Mouse (Mus musculus): ENCODE data around the gene Dcbld1. TPM values are rescaled to one million over a fixed set of nuclear protein-coding genes. Genes with fewer than 3 reads are reported as not detected.
A peak's percentile ranks its signal among the peaks of the same experiment; 100 is the strongest.
"Not testable (repeated sequence)": the region's sequence is repeated elsewhere in the genome, so short reads cannot be mapped to it uniquely, and the experiment has no call there.

Gene Dcbld1
- polyA plus RNA-seq, 1 experiment from 2014 or later, result 22.7 TPM

DNA sequence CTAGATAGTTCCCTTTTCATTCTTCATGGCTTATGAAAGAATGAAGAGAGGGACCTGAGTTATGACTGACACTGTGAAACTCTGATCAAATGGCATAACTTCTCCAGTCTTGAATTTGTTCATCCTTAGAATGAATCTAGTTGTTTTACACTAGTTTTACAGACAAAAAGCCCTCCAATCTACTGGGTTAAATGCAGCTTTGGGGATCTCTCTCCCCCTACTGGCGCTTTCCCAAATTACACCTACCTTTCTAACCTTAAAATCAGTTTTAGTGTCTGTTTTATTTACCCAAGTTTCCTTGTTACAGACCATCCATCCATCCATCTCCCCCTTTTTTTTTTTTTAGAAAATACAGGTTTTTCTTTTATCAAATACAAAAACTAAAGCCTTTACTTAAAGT lies 97.6 kb downstream of the Dcbld1 start:
- H3K36me3 ChIP-seq (ENCODE audit: poor library complexity, severe bottlenecking), result peaks cover 14% of the 10 kb centered on the region
- H3K27ac ChIP-seq, result no peak overlapping the region
- H3K4me1 ChIP-seq, result no peaks in the 10 kb centered on the region
- H3K4me3 ChIP-seq, result no peak overlapping the region
- no peak overlapping the region for H3K9ac ChIP-seq
- 0% methylated on average over 1 of the region's 1 CpGs for WGBS
- no peaks in the 10 kb centered on the region for H3K27me3 ChIP-seq
- H3K9me3 ChIP-seq (replicated peaks), result no peaks in the 10 kb centered on the region
- ATAC-seq, result no peak
- no peak overlapping the region for H3K4me2 ChIP-seq

DNA sequence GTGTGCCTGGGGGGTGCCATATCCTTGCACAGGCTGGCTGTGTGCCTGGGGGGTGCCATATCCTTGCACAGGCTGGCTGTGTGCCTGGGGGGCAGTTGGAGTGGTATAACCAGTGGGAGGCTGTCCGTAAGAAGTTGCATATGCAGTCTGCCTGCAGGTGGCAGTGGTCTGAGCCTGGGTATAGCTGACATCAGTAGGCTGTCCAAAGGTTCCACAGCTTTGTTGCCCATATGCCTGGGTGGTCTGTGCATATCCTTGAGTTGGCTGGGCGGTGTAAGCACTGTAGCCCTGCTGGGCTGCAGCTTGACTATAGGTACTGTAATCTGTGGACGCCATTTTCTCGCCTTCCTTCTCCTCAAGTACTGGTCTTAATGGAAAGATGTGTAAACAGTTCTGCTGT lies 109.9 kb downstream of the Dcbld1 start:
- H3K4me3 ChIP-seq; H3K9me3 ChIP-seq (replicated peaks); H3K4me1 ChIP-seq; H3K9ac ChIP-seq; H3K27me3 ChIP-seq; H3K4me2 ChIP-seq; H3K27ac ChIP-seq: not testable (repeated sequence)
- WGBS, result 92% methylated on average over 4 of the region's 4 CpGs
- peaks cover 70% of the 10 kb centered on the region for H3K36me3 ChIP-seq (ENCODE audit: poor library complexity, severe bottlenecking)
- 0 out of 2 replicates have a peak, but pooled peaks have one; percentile 27 for ATAC-seq

DNA sequence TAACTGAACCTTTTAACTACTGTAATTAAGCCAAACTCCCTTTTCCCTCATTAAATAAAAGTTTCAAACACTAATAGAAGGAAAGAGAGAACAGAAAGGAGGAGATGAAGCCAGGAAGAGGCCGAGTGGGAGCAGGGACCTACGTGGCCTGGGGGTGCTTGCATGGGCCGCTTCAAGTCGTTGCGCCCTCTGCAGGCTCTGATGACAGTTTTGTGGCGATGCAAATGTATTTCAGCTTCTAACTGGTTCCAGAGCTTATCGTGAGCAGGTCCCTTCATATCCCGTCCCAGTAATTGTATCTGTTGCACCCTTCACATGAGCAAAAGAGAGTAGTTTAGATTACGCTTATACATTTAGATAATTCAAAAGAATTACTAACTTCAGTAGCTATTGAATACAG lies 119.8 kb downstream of the Dcbld1 start:
- Histone ChIP-seq H3K9ac (no peak overlapping the region), H3K4me2 (no peak overlapping the region), H3K9me3 (replicated peaks) (no peaks in the 10 kb centered on the region), H3K4me1 (no peaks in the 10 kb centered on the region), H3K36me3 (ENCODE audit: poor library complexity, severe bottlenecking) (peaks cover 38% of the 10 kb centered on the region), H3K27me3 (no peaks in the 10 kb centered on the region), H3K27ac (no peak overlapping the region), H3K4me3 (no peak overlapping the region)
- WGBS, result 75% methylated on average over 9 of the region's 9 CpGs
- no peak for ATAC-seq

DNA sequence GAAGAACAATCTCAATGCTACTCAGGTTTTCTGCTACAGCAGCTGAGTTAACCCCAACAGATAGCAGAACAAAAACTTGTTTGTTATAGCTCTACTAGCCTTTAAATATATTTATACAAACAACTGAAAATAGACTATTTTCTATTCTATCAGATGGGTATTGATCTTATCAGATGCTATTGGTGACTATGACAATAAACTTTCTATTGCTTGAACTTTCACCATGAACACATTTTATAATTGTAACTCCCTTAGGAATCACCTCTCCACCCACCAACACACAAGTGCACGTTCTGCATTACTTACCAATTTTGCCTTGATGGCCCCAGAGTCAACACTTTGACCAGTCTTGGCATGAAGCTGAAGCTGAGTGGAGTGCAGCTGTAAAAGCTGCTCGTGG lies 125.0 kb downstream of the Dcbld1 start, which contains the start of gene Gm26741:
Gene Gm26741 (plus strand): TSS at position 301 of the 400 bp plus-strand sequence.
- Histone ChIP-seq H3K27me3 (no peaks in the 10 kb centered on the region), H3K36me3 (ENCODE audit: poor library complexity, severe bottlenecking) (peaks cover 10% of the 10 kb centered on the region), H3K4me3 (no peak within 1 kb of the TSS), H3K9me3 (replicated peaks) (no peaks in the 10 kb centered on the region), H3K4me1 (no peaks in the 10 kb centered on the region), H3K27ac (no peak within 1 kb of the TSS), H3K9ac (no peak within 1 kb of the TSS), H3K4me2 (no peak within 1 kb of the TSS)
- 87% methylated on average over 2 of the region's 2 CpGs for WGBS
- no peak for ATAC-seq

DNA sequence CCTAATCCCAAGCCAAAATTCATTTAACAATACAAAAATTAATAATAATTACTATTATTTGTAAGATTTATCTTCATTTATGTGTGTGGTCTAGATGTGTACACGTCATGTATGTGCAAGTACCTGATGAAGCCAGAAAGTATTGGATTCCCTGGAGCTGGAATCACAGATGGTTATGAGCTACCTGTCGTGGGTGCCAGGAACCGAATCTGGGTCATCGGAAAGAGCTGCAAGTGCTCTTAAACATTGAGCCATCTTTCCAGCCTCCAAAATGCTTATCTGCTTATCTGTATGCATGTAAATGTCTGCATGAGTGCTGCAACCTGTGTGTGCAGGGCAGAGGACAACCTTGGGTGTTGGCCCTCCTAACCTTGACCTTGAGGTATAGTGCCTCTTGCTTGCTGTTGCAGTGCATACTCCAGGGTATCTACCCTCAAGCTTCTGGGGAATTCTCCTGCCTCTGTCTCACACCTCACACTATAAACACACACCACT lies 126.9 kb downstream of the Dcbld1 start:
- H3K4me3 ChIP-seq, result no peak overlapping the region
- WGBS, result 96% methylated on average over 4 of the region's 4 CpGs
- H3K36me3 ChIP-seq (ENCODE audit: poor library complexity, severe bottlenecking), result peaks cover 8% of the 10 kb centered on the region; the same call in 1 of the 2 replicates
- no peak overlapping the region for H3K27ac ChIP-seq
- no peak overlapping the region for H3K4me2 ChIP-seq
- H3K27me3 ChIP-seq, result no peaks in the 10 kb centered on the region
- H3K9ac ChIP-seq, result no peak overlapping the region
- no peaks in the 10 kb centered on the region for H3K9me3 ChIP-seq (replicated peaks)
- no peak for ATAC-seq
- H3K4me1 ChIP-seq, result no peaks in the 10 kb centered on the region

DNA sequence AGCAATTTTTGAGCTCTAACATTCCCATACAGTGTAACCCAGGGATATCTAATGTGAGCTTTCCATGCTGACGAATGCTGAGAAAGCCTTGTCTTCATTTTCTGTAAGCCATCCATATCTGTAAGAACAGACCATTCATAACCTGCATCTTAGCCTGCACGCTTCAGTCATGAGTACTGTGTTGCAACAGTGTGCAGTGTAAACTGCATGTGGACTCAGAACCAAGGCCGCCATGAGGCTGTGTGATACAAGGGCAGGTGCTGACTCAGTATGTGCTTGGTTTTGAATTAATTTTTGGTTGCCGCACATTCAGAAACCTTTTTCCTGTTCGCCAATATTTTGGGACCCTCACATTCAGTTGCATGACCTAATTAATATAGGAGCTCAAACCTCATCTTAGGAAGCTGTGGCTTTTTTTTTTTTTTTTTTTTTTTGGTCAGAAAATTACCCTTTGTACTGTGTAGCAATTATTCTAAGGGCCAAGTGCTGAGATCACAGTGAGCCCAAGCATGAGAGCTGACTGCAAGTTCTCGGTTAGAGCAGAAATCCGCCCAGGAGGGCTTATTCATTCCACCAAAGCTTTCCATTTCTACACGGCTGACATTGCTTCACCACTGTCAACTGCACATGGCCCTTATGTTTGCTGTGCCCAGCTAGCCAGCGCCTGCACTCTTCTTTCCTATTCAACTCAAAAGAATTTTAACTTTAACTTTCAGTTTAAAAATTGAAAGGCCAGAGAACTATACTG lies 127.6 kb downstream of the Dcbld1 start:
- H3K9ac ChIP-seq, result no peak overlapping the region

DNA sequence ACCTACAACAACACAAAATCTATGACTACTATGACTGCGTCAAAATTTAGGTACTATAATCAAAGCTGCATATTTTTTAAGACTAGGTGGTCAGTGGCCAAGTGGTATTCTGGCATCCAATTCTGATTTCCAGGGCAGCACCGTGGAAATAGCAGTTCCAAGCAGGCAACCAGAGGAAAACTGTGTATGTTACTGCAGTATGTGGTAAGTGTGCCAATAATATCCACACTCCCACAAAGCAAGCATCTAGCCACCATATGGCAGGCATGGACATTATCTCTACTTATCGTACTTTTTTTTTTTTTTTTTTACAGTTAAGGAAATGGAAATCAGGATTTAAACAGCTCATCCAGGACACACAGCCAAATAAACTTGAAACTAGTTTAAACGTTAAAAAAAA lies 135.0 kb downstream of the Dcbld1 start:
- Histone ChIP-seq H3K27ac (no peak overlapping the region), H3K27me3 (no peaks in the 10 kb centered on the region), H3K9ac (no peak overlapping the region), H3K4me3 (no peak overlapping the region), H3K4me1 (no peaks in the 10 kb centered on the region), H3K4me2 (no peak overlapping the region), H3K9me3 (replicated peaks) (no peaks in the 10 kb centered on the region), H3K36me3 (ENCODE audit: poor library complexity, severe bottlenecking) (no peaks in the 10 kb centered on the region)
- ATAC-seq, result no peak
- WGBS, result 89% methylated on average over 4 of the region's 4 CpGs

More for the DNA sequence above, 127.6 kb downstream of the Dcbld1 start:
- Histone ChIP-seq H3K9me3 (replicated peaks) (no peaks in the 10 kb centered on the region), H3K4me2 (no peak overlapping the region), H3K36me3 (ENCODE audit: poor library complexity, severe bottlenecking) (peaks cover 8% of the 10 kb centered on the region; the same call in 1 of the 2 replicates), H3K4me3 (no peak overlapping the region), H3K27me3 (no peaks in the 10 kb centered on the region), H3K27ac (no peak overlapping the region), H3K4me1 (no peaks in the 10 kb centered on the region)
- WGBS, result 87% methylated on average over 9 of the region's 9 CpGs
- no peak for ATAC-seq

Other genes with a start within 250 kb of the Dcbld1 start
- 0.62 and 1.6 TPM in 2 replicates for gene Vgll2, start 211.1 kb upstream of the Dcbld1 start, polyA plus RNA-seq (2015; fragmentation: Nextera tagmentation; extraction: Ambion mirVana)
- gene Ros1, start 38.4 kb upstream of the Dcbld1 start, polyA plus RNA-seq (2015; fragmentation: Nextera tagmentation; extraction: Ambion mirVana), result not detected in 2 replicates
- gene Gm26741, start 125.1 kb downstream of the Dcbld1 start, polyA plus RNA-seq (2015; fragmentation: Nextera tagmentation; extraction: Ambion mirVana), result not detected in 2 replicates
- 18.4 and 20.0 TPM in 2 replicates for gene Gopc, start 148.5 kb downstream of the Dcbld1 start, polyA plus RNA-seq (2015; fragmentation: Nextera tagmentation; extraction: Ambion mirVana)
- not detected in 2 replicates for gene Nepn, start 155.4 kb downstream of the Dcbld1 start, polyA plus RNA-seq (2015; fragmentation: Nextera tagmentation; extraction: Ambion mirVana)
- 13.7 and 14.4 TPM in 2 replicates for gene Nus1, start 183.9 kb downstream of the Dcbld1 start, polyA plus RNA-seq (2015; fragmentation: Nextera tagmentation; extraction: Ambion mirVana)